Mouse (Mus musculus): ENCODE results near the gene Adcy9. TPM values are rescaled to one million over a fixed set of nuclear protein-coding genes. Genes with fewer than 3 reads are reported as not detected.

Gene Adcy9
- polyA plus RNA-seq, 1 experiment from 2014 or later, result 1.4 TPM

- no peak for ATAC-seq (ENCODE audit: insufficient number of reproducible peaks, insufficient read depth, low FRiP score, low read depth)
- no peaks in the 10 kb centered on the region for H3K9me3 ChIP-seq (ENCODE audit: control insufficient read depth, low read depth, low read length)
- peaks cover 7% of the 10 kb centered on the region; the same call in 1 of the 2 replicates for H3K4me1 ChIP-seq (ENCODE audit: control insufficient read depth, insufficient read depth, low read length)
- WGBS, result 74% methylated on average over 1 of the region's 1 CpGs
- H3K9ac ChIP-seq (replicated peaks; ENCODE audit: low read depth, low read length), result no peak overlapping the region
- H3K27ac ChIP-seq (ENCODE audit: low read length), result no peak overlapping the region
- H3K36me3 ChIP-seq (ENCODE audit: control insufficient read depth, insufficient read depth, low read length), result no peaks in the 10 kb centered on the region
- H3K4me3 ChIP-seq (ENCODE audit: low read depth, low read length), result no peak overlapping the region
- no peak overlapping the region for H3K4me2 ChIP-seq (replicated peaks; ENCODE audit: low read depth, low read length)
- H3K27me3 ChIP-seq (ENCODE audit: control insufficient read depth, insufficient read depth, low read length), result no peaks in the 10 kb centered on the region
These were observed 19.2 kb downstream of the Adcy9 start for GRCm38 (mm10) chr16:4401109-4401508.

GRCm38 (mm10) chr16:4399471-4400223 lies 20.7 kb downstream of the Adcy9 start:
- H3K27ac ChIP-seq (ENCODE audit: low read length), result no peak overlapping the region

GRCm38 (mm10) chr16:4398782-4399181 lies 21.5 kb downstream of the Adcy9 start:
- no peak overlapping the region for H3K27ac ChIP-seq (ENCODE audit: low read length)
- no peak overlapping the region for H3K4me3 ChIP-seq (ENCODE audit: low read depth, low read length)
- no peak overlapping the region for H3K4me2 ChIP-seq (replicated peaks; ENCODE audit: low read depth, low read length)
- H3K27me3 ChIP-seq (ENCODE audit: control insufficient read depth, insufficient read depth, low read length), result no peaks in the 10 kb centered on the region
- WGBS, result 76% methylated on average over 2 of the region's 2 CpGs
- H3K4me1 ChIP-seq (ENCODE audit: control insufficient read depth, insufficient read depth, low read length), result 0 out of 2 replicates have a peak, but pooled peaks cover 2% of the 10 kb centered on the region
- no peak overlapping the region for H3K9ac ChIP-seq (replicated peaks; ENCODE audit: low read depth, low read length)
- H3K9me3 ChIP-seq (ENCODE audit: control insufficient read depth, low read depth, low read length), result no peaks in the 10 kb centered on the region
- ATAC-seq (ENCODE audit: insufficient number of reproducible peaks, insufficient read depth, low FRiP score, low read depth), result no peak
- no peaks in the 10 kb centered on the region for H3K36me3 ChIP-seq (ENCODE audit: control insufficient read depth, insufficient read depth, low read length)

More at GRCm38 (mm10) chr16:4399471-4400223, 20.7 kb downstream of the Adcy9 start:
- H3K36me3 ChIP-seq (ENCODE audit: control insufficient read depth, insufficient read depth, low read length), result no peaks in the 10 kb centered on the region
- H3K4me3 ChIP-seq (ENCODE audit: low read depth, low read length), result no peak overlapping the region
- no peak overlapping the region for H3K4me2 ChIP-seq (replicated peaks; ENCODE audit: low read depth, low read length)
- no peaks in the 10 kb centered on the region for H3K27me3 ChIP-seq (ENCODE audit: control insufficient read depth, insufficient read depth, low read length)
- no peak overlapping the region for H3K9ac ChIP-seq (replicated peaks; ENCODE audit: low read depth, low read length)
- WGBS, result 66% methylated on average over 5 of the region's 5 CpGs
- ATAC-seq (ENCODE audit: insufficient number of reproducible peaks, insufficient read depth, low FRiP score, low read depth), result no peak
- 0 out of 2 replicates have a peak, but pooled peaks cover 2% of the 10 kb centered on the region for H3K4me1 ChIP-seq (ENCODE audit: control insufficient read depth, insufficient read depth, low read length)
- H3K9me3 ChIP-seq (ENCODE audit: control insufficient read depth, low read depth, low read length), result no peaks in the 10 kb centered on the region

GRCm38 (mm10) chr16:4397636-4398035 lies 22.7 kb downstream of the Adcy9 start:
- H3K4me3 ChIP-seq (ENCODE audit: low read depth, low read length), result no peak overlapping the region
- H3K36me3 ChIP-seq (ENCODE audit: control insufficient read depth, insufficient read depth, low read length), result no peaks in the 10 kb centered on the region
- H3K9ac ChIP-seq (replicated peaks; ENCODE audit: low read depth, low read length), result no peak overlapping the region
- H3K4me2 ChIP-seq (replicated peaks; ENCODE audit: low read depth, low read length), result no peak overlapping the region
- 0 out of 2 replicates have a peak, but pooled peaks cover 2% of the 10 kb centered on the region for H3K4me1 ChIP-seq (ENCODE audit: control insufficient read depth, insufficient read depth, low read length)
- no peaks in the 10 kb centered on the region for H3K9me3 ChIP-seq (ENCODE audit: control insufficient read depth, low read depth, low read length)
- H3K27ac ChIP-seq (ENCODE audit: low read length), result no peak overlapping the region
- 88% methylated on average over 7 of the region's 7 CpGs for WGBS
- ATAC-seq (ENCODE audit: insufficient number of reproducible peaks, insufficient read depth, low FRiP score, low read depth), result no peak
- no peaks in the 10 kb centered on the region for H3K27me3 ChIP-seq (ENCODE audit: control insufficient read depth, insufficient read depth, low read length)

GRCm38 (mm10) chr16:4395687-4396341 lies 24.5 kb downstream of the Adcy9 start:
- Histone ChIP-seq H3K27ac (ENCODE audit: low read length) (no peak overlapping the region), H3K4me2 (replicated peaks; ENCODE audit: low read depth, low read length) (no peak overlapping the region), H3K27me3 (ENCODE audit: control insufficient read depth, insufficient read depth, low read length) (no peaks in the 10 kb centered on the region), H3K9ac (replicated peaks; ENCODE audit: low read depth, low read length) (no peak overlapping the region), H3K9me3 (ENCODE audit: control insufficient read depth, low read depth, low read length) (no peaks in the 10 kb centered on the region), H3K36me3 (ENCODE audit: control insufficient read depth, insufficient read depth, low read length) (no peaks in the 10 kb centered on the region), H3K4me3 (ENCODE audit: low read depth, low read length) (no peak overlapping the region), H3K4me1 (ENCODE audit: control insufficient read depth, insufficient read depth, low read length) (0 out of 2 replicates have a peak, but pooled peaks cover 2% of the 10 kb centered on the region)
- no peak for ATAC-seq (ENCODE audit: insufficient number of reproducible peaks, insufficient read depth, low FRiP score, low read depth)
- 62% methylated on average over 10 of the region's 10 CpGs for WGBS

- H3K9me3 ChIP-seq (ENCODE audit: control insufficient read depth, low read depth, low read length), result no peaks in the 10 kb centered on the region
- no peak for ATAC-seq (ENCODE audit: insufficient number of reproducible peaks, insufficient read depth, low FRiP score, low read depth)
- H3K27me3 ChIP-seq (ENCODE audit: control insufficient read depth, insufficient read depth, low read length), result no peaks in the 10 kb centered on the region
- 78% methylated on average over 4 of the region's 4 CpGs for WGBS
- no peak overlapping the region for H3K9ac ChIP-seq (replicated peaks; ENCODE audit: low read depth, low read length)
- 0 out of 2 replicates have a peak, but pooled peaks cover under 1% of the 10 kb centered on the region for H3K4me1 ChIP-seq (ENCODE audit: control insufficient read depth, insufficient read depth, low read length)
- H3K4me2 ChIP-seq (replicated peaks; ENCODE audit: low read depth, low read length), result no peak overlapping the region
- no peaks in the 10 kb centered on the region for H3K36me3 ChIP-seq (ENCODE audit: control insufficient read depth, insufficient read depth, low read length)
- no peak overlapping the region for H3K27ac ChIP-seq (ENCODE audit: low read length)
- H3K4me3 ChIP-seq (ENCODE audit: low read depth, low read length), result no peak overlapping the region
These were observed 25.2 kb downstream of the Adcy9 start for GRCm38 (mm10) chr16:4394991-4395590.

GRCm38 (mm10) chr16:4383473-4384038 lies 36.7 kb downstream of the Adcy9 start:
- H3K9ac ChIP-seq (replicated peaks; ENCODE audit: low read depth, low read length), result no peak overlapping the region
- no peak for ATAC-seq (ENCODE audit: insufficient number of reproducible peaks, insufficient read depth, low FRiP score, low read depth)
- WGBS, result 67% methylated on average over 4 of the region's 4 CpGs
- no peaks in the 10 kb centered on the region for H3K9me3 ChIP-seq (ENCODE audit: control insufficient read depth, low read depth, low read length)
- H3K27ac ChIP-seq (ENCODE audit: low read length), result no peak overlapping the region
- H3K4me2 ChIP-seq (replicated peaks; ENCODE audit: low read depth, low read length), result no peak overlapping the region
- no peak overlapping the region for H3K4me3 ChIP-seq (ENCODE audit: low read depth, low read length)
- H3K27me3 ChIP-seq (ENCODE audit: control insufficient read depth, insufficient read depth, low read length), result no peaks in the 10 kb centered on the region
- no peaks in the 10 kb centered on the region for H3K36me3 ChIP-seq (ENCODE audit: control insufficient read depth, insufficient read depth, low read length)
- no peaks in the 10 kb centered on the region for H3K4me1 ChIP-seq (ENCODE audit: control insufficient read depth, insufficient read depth, low read length)

- H3K27ac ChIP-seq (ENCODE audit: low read length), result no peak overlapping the region
- H3K9ac ChIP-seq (replicated peaks; ENCODE audit: low read depth, low read length), result no peak overlapping the region
- no peaks in the 10 kb centered on the region for H3K4me1 ChIP-seq (ENCODE audit: control insufficient read depth, insufficient read depth, low read length)
- ATAC-seq (ENCODE audit: insufficient number of reproducible peaks, insufficient read depth, low FRiP score, low read depth), result no peak
- H3K9me3 ChIP-seq (ENCODE audit: control insufficient read depth, low read depth, low read length), result no peaks in the 10 kb centered on the region
- no peaks in the 10 kb centered on the region for H3K27me3 ChIP-seq (ENCODE audit: control insufficient read depth, insufficient read depth, low read length)
- 96% methylated on average over 3 of the region's 3 CpGs for WGBS
- no peak overlapping the region for H3K4me3 ChIP-seq (ENCODE audit: low read depth, low read length)
- no peaks in the 10 kb centered on the region for H3K36me3 ChIP-seq (ENCODE audit: control insufficient read depth, insufficient read depth, low read length)
- H3K4me2 ChIP-seq (replicated peaks; ENCODE audit: low read depth, low read length), result no peak overlapping the region
These were observed 37.9 kb downstream of the Adcy9 start for GRCm38 (mm10) chr16:4382406-4382805.

All from stomach, embryonic 14.5 days (tissue).